Mouse (Mus musculus) spleen, adult 2 months (tissue): ENCODE results near the gene Crtap. TPM values are rescaled to one million over a fixed set of nuclear protein-coding genes. Genes with fewer than 3 reads are reported as not detected.
"Not testable (repeated sequence)": the region's sequence is repeated elsewhere in the genome, so short reads cannot be mapped to it uniquely, and the experiment has no call there.

Experiments used
- DNase-seq, 2 experiments: peaks; one replicate each; pipeline versions ENCODE4 v3.0.0 to v3.0.0-alpha.2; 2012 to 2021; ENCODE audit warnings: low spot score in 2 of 2, low read depth in 1 of 2
- H3K27ac ChIP-seq: fragments of 200-500 bp; 2 replicates; pipeline ENCODE4 v1.5.1; 2012; ENCODE audit warnings: low read length, inconsistent platforms; ENCODE audit not compliant: insufficient read depth
- H3K27me3 ChIP-seq: fragments of 200-500 bp; 2 replicates; pipeline ENCODE4 v1.6.1; 2012; ENCODE audit warnings: mild to moderate bottlenecking, moderate library complexity, low read length, inconsistent platforms; ENCODE audit not compliant: control insufficient read depth, insufficient read depth
- H3K36me3 ChIP-seq: fragments of 200-500 bp; 2 replicates; pipeline ENCODE4 v1.6.1; 2012; ENCODE audit warnings: mild to moderate bottlenecking, low read length, inconsistent platforms; ENCODE audit not compliant: control insufficient read depth, insufficient read depth
- H3K4me1 ChIP-seq: fragments of 200-500 bp; 2 replicates; pipeline ENCODE4 v1.6.1; 2011; ENCODE audit warnings: inconsistent platforms; ENCODE audit not compliant: control insufficient read depth, insufficient read depth, insufficient read length
- H3K4me3 ChIP-seq: fragments of 200-500 bp; 2 replicates; pipeline ENCODE4 v1.5.1; 2011; ENCODE audit warnings: mild to moderate bottlenecking, inconsistent platforms; ENCODE audit not compliant: insufficient read depth, insufficient read length; ENCODE audit errors: extremely low read depth
- CTCF ChIP-seq: fragments of 200-500 bp; IDR thresholded peaks from 2 replicates; pipeline ENCODE4 v1.5.1; 2011; ENCODE audit warnings: mild to moderate bottlenecking, inconsistent platforms; ENCODE audit not compliant: insufficient read depth, insufficient read length, insufficient replicate concordance; ENCODE audit errors: extremely low read depth
- POLR2A ChIP-seq: fragments of 200-500 bp; IDR thresholded peaks from 2 replicates; pipeline ENCODE4 v1.6.1; 2011; ENCODE audit warnings: low read depth, low read length, inconsistent platforms
- WGBS: fragments of 180-500 bp; shearing (Covaris S2); methylation state at CpG from one replicate; pipeline ENCODE4 v1.1.7; 2018; 5-methylcytosine and 5-hydroxymethylcytosine counted together
- polyA plus RNA-seq: library from polyadenylated mRNA; depleted of rRNA; stranded (reverse); fragments of >200 nt; gene quantifications from 2 replicates; pipeline ENCODE4 v1.2.3, GENCODE M21; 2012

Crtap gene
- polyA plus RNA-seq, 1 experiment: 37.1 TPM

GRCm38 (mm10) chr9:114380881-114381733 lies 9.4 kb downstream of the Crtap start:
- H3K27ac ChIP-seq: no peak overlapping the region
- H3K36me3 ChIP-seq: peaks cover 8% of the 10 kb centered on the region; the same call in 1 of the 2 replicates
- WGBS: 75% methylated on average over 17 of the region's 17 CpGs
- no peak for DNase-seq
- TF ChIP-seq CTCF: peak; percentile 10; the same call in 1 of the 2 replicates
- no peak for TF ChIP-seq POLR2A
- H3K4me3 ChIP-seq: no peak overlapping the region
- H3K27me3 ChIP-seq: no peaks in the 10 kb centered on the region
- H3K4me1 ChIP-seq: no peaks in the 10 kb centered on the region

- no peak for DNase-seq
- Histone ChIP-seq H3K4me3 (no peak overlapping the region), H3K27me3 (no peaks in the 10 kb centered on the region), H3K36me3 (peaks cover 6% of the 10 kb centered on the region; the same call in 1 of the 2 replicates), H3K27ac (no peak overlapping the region), H3K4me1 (no peaks in the 10 kb centered on the region)
- WGBS: 96% methylated on average over 12 of the region's 12 CpGs
- no peak for TF ChIP-seq POLR2A
- TF ChIP-seq CTCF: no peak
Measured at GRCm38 (mm10) chr9:114379871-114380270, 10.6 kb downstream of the Crtap start.

DNA sequence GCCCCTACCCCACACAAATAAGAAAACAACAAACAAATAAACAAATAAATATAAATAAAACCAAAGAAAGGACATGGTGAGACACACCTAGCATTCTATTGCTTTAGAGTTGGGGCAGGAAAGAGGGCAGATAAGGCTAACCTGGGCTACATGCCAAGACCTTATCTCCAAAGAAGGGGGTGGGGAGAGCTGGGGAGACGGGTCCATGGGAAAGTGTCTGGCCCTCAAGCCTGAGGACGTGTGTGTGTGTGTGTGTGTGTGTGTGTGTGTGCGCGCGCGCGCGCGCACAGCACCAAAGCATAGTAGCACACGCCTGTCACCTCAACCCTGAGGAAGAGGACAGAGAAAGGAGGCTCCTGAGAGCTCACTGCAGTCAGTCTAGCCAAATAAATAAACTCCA lies 13.3 kb downstream of the Crtap start:
- TF ChIP-seq CTCF: no peak
- H3K4me3 ChIP-seq: no peak overlapping the region
- H3K36me3 ChIP-seq: peaks cover 6% of the 10 kb centered on the region; the same call in 1 of the 2 replicates

DNA sequence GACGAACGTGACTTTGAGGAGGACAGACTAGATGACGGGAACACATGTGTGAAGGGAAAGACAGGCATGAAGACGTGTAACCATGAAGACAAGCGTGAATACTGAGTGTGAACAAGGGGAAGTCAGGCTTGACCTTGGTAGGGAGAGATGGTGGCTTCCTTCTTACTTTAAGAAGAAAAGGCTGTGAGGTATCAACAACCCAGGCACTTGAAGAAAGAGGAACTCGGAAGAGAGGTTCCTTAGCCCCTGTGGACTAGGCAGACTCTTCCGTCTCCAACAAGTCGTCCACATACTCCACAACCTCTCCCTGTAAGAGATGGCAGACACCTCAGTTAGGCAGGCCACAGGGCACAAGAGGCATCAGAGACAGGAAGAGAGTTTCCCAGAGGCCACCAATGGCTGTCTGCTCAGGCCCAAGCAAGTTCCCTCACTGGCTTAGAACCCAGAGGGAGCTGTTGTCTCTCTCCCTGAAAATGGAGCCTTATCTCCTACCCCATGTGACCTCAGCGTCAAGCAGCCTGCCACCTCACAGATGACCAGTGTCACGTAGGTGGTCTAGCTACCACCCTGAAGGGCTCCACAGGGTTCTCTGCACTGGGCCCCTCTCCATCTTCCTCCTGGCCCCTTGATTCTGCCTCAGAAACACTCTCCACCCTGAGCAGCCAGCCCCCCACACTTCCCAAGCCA lies 15.1 kb downstream of the Crtap start:
- Histone ChIP-seq H3K27me3 (no peaks in the 10 kb centered on the region), H3K27ac (no peak overlapping the region), H3K4me1 (no peaks in the 10 kb centered on the region), H3K4me3 (no peak overlapping the region), H3K36me3 (peaks cover 6% of the 10 kb centered on the region; the same call in 1 of the 2 replicates)
- WGBS: 64% methylated on average over 10 of the region's 10 CpGs
- no peak for DNase-seq
- TF ChIP-seq CTCF: no peak
- no peak for TF ChIP-seq POLR2A

More for the DNA sequence above, 13.3 kb downstream of the Crtap start:
- H3K4me1 ChIP-seq: no peaks in the 10 kb centered on the region
- 91% methylated on average over 10 of the region's 10 CpGs for WGBS
- H3K27me3 ChIP-seq: no peaks in the 10 kb centered on the region
- H3K27ac ChIP-seq: no peak overlapping the region
- DNase-seq: no peak

DNA sequence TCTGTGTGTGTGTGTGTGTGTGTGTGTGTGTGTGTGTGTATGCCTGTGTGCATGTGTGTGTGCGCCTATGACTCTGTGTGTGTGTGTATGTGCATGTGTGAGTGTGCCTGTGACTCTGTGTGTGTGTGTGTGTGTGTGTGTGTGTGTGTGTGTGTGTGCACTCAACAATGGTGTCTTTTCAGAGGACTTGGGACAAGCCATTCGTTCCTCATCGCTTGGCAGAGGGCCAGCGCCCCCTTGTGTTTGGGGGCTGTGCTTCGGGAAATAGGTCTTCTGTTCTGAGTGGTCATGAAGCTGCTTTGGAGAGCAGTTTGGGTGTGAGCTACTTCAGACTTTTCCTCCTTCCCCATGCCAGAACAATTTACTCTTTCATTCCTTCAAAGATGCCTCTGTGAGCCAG lies 18.8 kb downstream of the Crtap start:
- H3K4me3 ChIP-seq, H3K4me1 ChIP-seq, DNase-seq, H3K36me3 ChIP-seq, H3K27me3 ChIP-seq, H3K27ac ChIP-seq: not testable (repeated sequence)
- WGBS: 49% methylated on average over 5 of the region's 5 CpGs

DNA sequence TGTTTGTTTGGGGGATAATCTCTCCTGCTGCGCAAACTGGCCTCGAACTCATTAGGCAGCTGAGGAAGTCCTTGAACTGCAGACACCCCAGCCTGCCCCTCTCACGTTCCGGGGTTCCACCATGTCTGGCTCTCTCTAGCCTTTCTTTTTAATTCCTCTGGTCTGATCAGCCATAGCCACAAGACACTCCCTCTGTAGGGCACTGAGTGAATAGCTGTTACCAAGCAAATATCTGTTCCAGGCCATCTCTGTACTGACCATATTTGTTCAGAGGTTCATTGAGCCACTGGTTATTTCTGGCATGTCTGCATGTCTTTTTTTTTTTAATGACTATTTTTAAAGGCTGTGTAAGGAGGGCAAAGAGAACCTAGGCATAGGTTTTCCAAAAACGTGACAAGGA lies 21.1 kb downstream of the Crtap start:
- not testable (repeated sequence) for DNase-seq, H3K27ac ChIP-seq, H3K27me3 ChIP-seq, H3K36me3 ChIP-seq, H3K4me1 ChIP-seq, H3K4me3 ChIP-seq
- 49% methylated on average over 5 of the region's 5 CpGs for WGBS

- peak overlapping the region; percentile 56; the same call in 1 of the 2 replicates for H3K4me3 ChIP-seq
- no peak for TF ChIP-seq CTCF
- TF ChIP-seq POLR2A: no peak
- H3K4me1 ChIP-seq: peaks cover 6% of the 10 kb centered on the region
- no peak for DNase-seq
- no peaks in the 10 kb centered on the region for H3K36me3 ChIP-seq
- H3K27me3 ChIP-seq: no peaks in the 10 kb centered on the region
- WGBS: 10% methylated on average over 12 of the region's 12 CpGs
- no peak overlapping the region for H3K27ac ChIP-seq
Measured at GRCm38 (mm10) chr9:114368471-114368858, 22.0 kb downstream of the Crtap start.
